Mouse (Mus musculus) spleen, adult 2 months (tissue): ENCODE results near the gene Tcta. TPM values are rescaled to one million over a fixed set of nuclear protein-coding genes. Genes with fewer than 3 reads are reported as not detected.
A peak's percentile ranks its signal among the peaks of the same experiment; 100 is the strongest.

Experiments used
- DNase-seq, 2 experiments: peaks; one replicate each; pipeline versions ENCODE4 v3.0.0 to v3.0.0-alpha.2; 2012 to 2021; ENCODE audit warnings: low spot score in 2 of 2, low read depth in 1 of 2
- H3K27ac ChIP-seq: fragments of 200-500 bp; 2 replicates; pipeline ENCODE4 v1.5.1; 2012; ENCODE audit warnings: low read length, inconsistent platforms; ENCODE audit not compliant: insufficient read depth
- H3K27me3 ChIP-seq: fragments of 200-500 bp; 2 replicates; pipeline ENCODE4 v1.6.1; 2012; ENCODE audit warnings: mild to moderate bottlenecking, moderate library complexity, low read length, inconsistent platforms; ENCODE audit not compliant: control insufficient read depth, insufficient read depth
- H3K36me3 ChIP-seq: fragments of 200-500 bp; 2 replicates; pipeline ENCODE4 v1.6.1; 2012; ENCODE audit warnings: mild to moderate bottlenecking, low read length, inconsistent platforms; ENCODE audit not compliant: control insufficient read depth, insufficient read depth
- H3K4me1 ChIP-seq: fragments of 200-500 bp; 2 replicates; pipeline ENCODE4 v1.6.1; 2011; ENCODE audit warnings: inconsistent platforms; ENCODE audit not compliant: control insufficient read depth, insufficient read depth, insufficient read length
- H3K4me3 ChIP-seq: fragments of 200-500 bp; 2 replicates; pipeline ENCODE4 v1.5.1; 2011; ENCODE audit warnings: mild to moderate bottlenecking, inconsistent platforms; ENCODE audit not compliant: insufficient read depth, insufficient read length; ENCODE audit errors: extremely low read depth
- CTCF ChIP-seq: fragments of 200-500 bp; IDR thresholded peaks from 2 replicates; pipeline ENCODE4 v1.5.1; 2011; ENCODE audit warnings: mild to moderate bottlenecking, inconsistent platforms; ENCODE audit not compliant: insufficient read depth, insufficient read length, insufficient replicate concordance; ENCODE audit errors: extremely low read depth
- POLR2A ChIP-seq: fragments of 200-500 bp; IDR thresholded peaks from 2 replicates; pipeline ENCODE4 v1.6.1; 2011; ENCODE audit warnings: low read depth, low read length, inconsistent platforms
- WGBS: fragments of 180-500 bp; shearing (Covaris S2); methylation state at CpG from one replicate; pipeline ENCODE4 v1.1.7; 2018; 5-methylcytosine and 5-hydroxymethylcytosine counted together
- polyA plus RNA-seq: library from polyadenylated mRNA; depleted of rRNA; stranded (reverse); fragments of >200 nt; gene quantifications from 2 replicates; pipeline ENCODE4 v1.2.3, GENCODE M21; 2012

The Tcta gene
- polyA plus RNA-seq, 1 experiment: 17.9 TPM

GRCm38 (mm10) chr9:108318462-108318861, 12.5 kb upstream of the Tcta start:
- no peak for DNase-seq
- no peaks in the 10 kb centered on the region for H3K27me3 ChIP-seq
- no peak overlapping the region for H3K4me3 ChIP-seq
- WGBS: 85% methylated on average over 2 of the region's 2 CpGs
- no peak overlapping the region for H3K27ac ChIP-seq
- no peak for TF ChIP-seq POLR2A
- no peak for TF ChIP-seq CTCF
- H3K4me1 ChIP-seq: no peaks in the 10 kb centered on the region
- H3K36me3 ChIP-seq: peaks cover 13% of the 10 kb centered on the region

- DNase-seq: peak in 1 of 2 experiments; percentile 12
- Histone ChIP-seq H3K36me3 (peaks cover 13% of the 10 kb centered on the region), H3K4me1 (no peaks in the 10 kb centered on the region), H3K27ac (no peak overlapping the region), H3K4me3 (no peak overlapping the region), H3K27me3 (no peaks in the 10 kb centered on the region)
- TF ChIP-seq CTCF (no peak), POLR2A (no peak)
- 90% methylated on average over 3 of the region's 3 CpGs for WGBS
Measured at GRCm38 (mm10) chr9:108317572-108317971, 11.6 kb upstream of the Tcta start.

GRCm38 (mm10) chr9:108308141-108308540, 2.2 kb upstream of the Tcta start:
- no peaks in the 10 kb centered on the region for H3K27me3 ChIP-seq
- H3K36me3 ChIP-seq: peaks cover 6% of the 10 kb centered on the region
- 49% methylated on average over 2 of the region's 2 CpGs for WGBS
- no peak overlapping the region for H3K27ac ChIP-seq
- DNase-seq: no peak
- TF ChIP-seq CTCF (no peak), POLR2A (no peak)
- H3K4me3 ChIP-seq: peak overlapping the region; percentile 93
- H3K4me1 ChIP-seq: peaks cover 7% of the 10 kb centered on the region; the same call in 1 of the 2 replicates

- 2% methylated on average over 12 of the region's 12 CpGs for WGBS
- Histone ChIP-seq H3K36me3 (peaks cover 8% of the 10 kb centered on the region), H3K4me3 (peak overlapping the region; percentile 93), H3K27ac (peak overlapping the region; percentile 90), H3K27me3 (no peaks in the 10 kb centered on the region), H3K4me1 (peaks cover 7% of the 10 kb centered on the region; the same call in 1 of the 2 replicates)
- TF ChIP-seq POLR2A (no peak), CTCF (no peak)
- peak in 1 of 2 experiments; percentile 42 for DNase-seq
Measured at GRCm38 (mm10) chr9:108307021-108307807, 1.3 kb upstream of the Tcta start.

GRCm38 (mm10) chr9:108306571-108306980, 616 bp upstream of the Tcta start:
- peaks cover 7% of the 10 kb centered on the region; the same call in 1 of the 2 replicates for H3K4me1 ChIP-seq
- H3K4me3 ChIP-seq: peak overlapping the region; percentile 93
- WGBS: under 1% methylated on average over 44 of the region's 51 CpGs
- no peak; the same call in 1 of the 2 replicates for TF ChIP-seq POLR2A
- no peak for TF ChIP-seq CTCF
- DNase-seq: peak; percentile 68 to 87
- H3K27ac ChIP-seq: peak overlapping the region; percentile 100
- peaks cover 8% of the 10 kb centered on the region for H3K36me3 ChIP-seq
- H3K27me3 ChIP-seq: no peaks in the 10 kb centered on the region

- H3K4me1 ChIP-seq: peaks cover 2% of the 10 kb centered on the region; the same call in 1 of the 2 replicates
- H3K27ac ChIP-seq: peak overlapping the region; percentile 91
- H3K36me3 ChIP-seq: peaks cover 7% of the 10 kb centered on the region
- TF ChIP-seq CTCF (no peak), POLR2A (no peak)
- WGBS: 0% methylated on average over 1 of the region's 1 CpGs
- peak overlapping the region; percentile 89; the same call in 1 of the 2 replicates for H3K4me3 ChIP-seq
- DNase-seq: peak in 1 of 2 experiments; percentile 11
- no peaks in the 10 kb centered on the region for H3K27me3 ChIP-seq
Measured at GRCm38 (mm10) chr9:108305170-108305569, 790 bp downstream of the Tcta start.

GRCm38 (mm10) chr9:108304716-108305115, 1.2 kb downstream of the Tcta start:
- Histone ChIP-seq H3K27me3 (no peaks in the 10 kb centered on the region), H3K27ac (no peak overlapping the region), H3K4me3 (no peak overlapping the region), H3K36me3 (peaks cover 7% of the 10 kb centered on the region), H3K4me1 (peaks cover 2% of the 10 kb centered on the region; the same call in 1 of the 2 replicates)
- no peak for DNase-seq
- 87% methylated on average over 4 of the region's 4 CpGs for WGBS
- TF ChIP-seq CTCF (no peak), POLR2A (no peak)
